In the genomic region with DNA sequence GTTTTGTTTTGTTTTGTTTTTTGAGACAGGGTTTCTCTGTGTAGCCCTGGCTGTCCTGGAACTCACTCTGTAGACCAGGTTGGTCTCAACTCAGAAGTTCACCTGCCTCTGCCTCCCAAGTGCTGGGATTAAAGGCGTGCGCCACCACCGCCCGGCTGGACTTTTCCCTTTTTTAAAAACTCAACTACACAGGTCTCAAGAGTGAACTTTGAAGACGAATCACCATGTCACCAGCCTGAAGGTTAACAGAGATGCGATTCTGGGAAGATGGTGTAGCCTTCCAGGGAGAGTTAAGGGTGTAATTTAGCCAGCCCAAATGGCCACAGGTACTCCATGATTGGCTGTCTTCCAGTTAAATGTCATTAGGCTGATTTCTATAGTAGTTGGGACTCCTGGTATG, we compare ENCODE assay signal across 9 mouse cellular contexts. TPM values are rescaled to one million over a fixed set of nuclear protein-coding genes. Genes with fewer than 3 reads are reported as not detected.
A peak's percentile ranks its signal among the peaks of the same experiment; 100 is the strongest.
DNase-seq lines count a peak whose midpoint lies in the region; ATAC-seq and TF ChIP-seq lines count a peak whose summit lies in the region.
"Not testable (repeated sequence)": the region's sequence is repeated elsewhere in the genome, so short reads cannot be mapped to it uniquely, and the experiment has no call there.
"Had no signal": no experiment of that assay in that cellular context is flagged by ENCODE, and none has a peak within 500 bp of the region (broad histone marks: within the 10 kb centered on the region; RNA-seq: fewer than 3 reads in every experiment).

No protein-coding gene starts in this region.

- peaks cover 14% of the 10 kb centered on the region for H3K4me1 ChIP-seq in embryonic facial prominence, embryonic 13.5 days
- H3K4me1 ChIP-seq in intestine, embryonic 16.5 days (ENCODE audit: control insufficient read depth, insufficient read depth, low read length), result peaks cover 44% of the 10 kb centered on the region
- peaks cover 43% of the 10 kb centered on the region for H3K4me1 ChIP-seq in limb, embryonic 10.5 days
- not testable (repeated sequence) for H3K4me1 ChIP-seq in liver, adult 2 months (ENCODE audit: control insufficient read depth, insufficient read depth, low read length)
- peaks cover 63% of the 10 kb centered on the region for H3K4me1 ChIP-seq in liver, embryonic 16.5 days (ENCODE audit: control insufficient read depth, low read depth, low read length)
- peaks cover 61% of the 10 kb centered on the region for H3K4me1 ChIP-seq in small intestine, adult 2 months (ENCODE audit: control insufficient read depth, insufficient read depth, insufficient read length, low read length)

- not testable (repeated sequence) for TF ChIP-seq CTCF in liver, adult 2 months (IDR thresholded peaks at IDR 0.05; ENCODE audit: low read depth, low read length); small intestine, adult 2 months (IDR thresholded peaks at IDR 0.05; ENCODE audit: extremely low read depth, insufficient read length, insufficient replicate concordance, low read depth, low read length)

- not testable (repeated sequence) for H3K79me2 ChIP-seq in liver, adult 2 months (ENCODE audit: control insufficient read depth, insufficient read depth, low read length)

- peak overlapping the region; percentile 47 for H3K4me2 ChIP-seq in embryonic facial prominence, embryonic 13.5 days
- 0 out of 2 replicates have a peak overlapping the region, but pooled peaks have one; percentile 19 for H3K4me2 ChIP-seq in intestine, embryonic 16.5 days (ENCODE audit: low read depth, low read length)
- H3K4me2 ChIP-seq in liver, embryonic 16.5 days (ENCODE audit: low read depth, low read length), result peak overlapping the region; percentile 22; the same call in 1 of the 2 replicates

- DNase-seq in kidney, adult 9 months, result peak; percentile 74
- not testable (repeated sequence) for DNase-seq in limb, embryonic 10.5 days (ENCODE audit: low spot score); liver, adult 2 months (ENCODE audit: extremely low read depth, low read depth, low spot score)

- not testable (repeated sequence) for H3K27ac ChIP-seq in embryonic facial prominence, embryonic 13.5 days; limb, embryonic 10.5 days
- H3K27ac ChIP-seq in intestine, embryonic 16.5 days (ENCODE audit: low read length), result peak overlapping the region; percentile 80
- peak overlapping the region; percentile 53 for H3K27ac ChIP-seq in liver, adult 2 months (replicated peaks; ENCODE audit: insufficient read depth, low read depth, low read length)
- peak overlapping the region; percentile 65 for H3K27ac ChIP-seq in liver, embryonic 16.5 days (ENCODE audit: low read length)
- H3K27ac ChIP-seq in small intestine, adult 2 months (ENCODE audit: insufficient read depth, low read depth, low read length), result peak overlapping the region; percentile 64

- not testable (repeated sequence) for H3K9me3 ChIP-seq in embryonic facial prominence, embryonic 13.5 days; intestine, embryonic 16.5 days (ENCODE audit: control insufficient read depth, low read length); limb, embryonic 10.5 days (replicated peaks); liver, embryonic 16.5 days (replicated peaks; ENCODE audit: control insufficient read depth, low read length)

- not testable (repeated sequence) for TF ChIP-seq POLR2A in liver, adult 2 months (IDR thresholded peaks at IDR 0.05; ENCODE audit: extremely low read depth, insufficient read depth, low read length); small intestine, adult 2 months (IDR thresholded peaks at IDR 0.05; ENCODE audit: low read depth, low read length)

- WGBS in embryonic facial prominence, embryonic 13.5 days, result 78% methylated on average over 6 of the region's 6 CpGs
- WGBS in intestine, embryonic 16.5 days, result 72% methylated on average over 6 of the region's 6 CpGs
- WGBS in limb, embryonic 10.5 days, result 85% methylated on average over 6 of the region's 6 CpGs
- WGBS in liver, adult 2 months, result 63% methylated on average over 6 of the region's 6 CpGs
- WGBS in liver, embryonic 16.5 days (ENCODE audit: insufficient replicate concordance), result 71% methylated on average over 6 of the region's 6 CpGs
- 43% methylated on average over 6 of the region's 6 CpGs for WGBS in small intestine, adult 2 months

- H3K9ac ChIP-seq in embryonic facial prominence, embryonic 13.5 days; liver, adult 2 months (ENCODE audit: low read depth, low read length); liver, embryonic 16.5 days (ENCODE audit: low read depth, low read length): not testable (repeated sequence)
- H3K9ac ChIP-seq in intestine, embryonic 16.5 days (ENCODE audit: low read depth, low read length), result peak overlapping the region; percentile 33; the same call in 1 of the 2 replicates

- H3K27me3 ChIP-seq in embryonic facial prominence, embryonic 13.5 days; intestine, embryonic 16.5 days (replicated peaks; ENCODE audit: control insufficient read depth, insufficient read depth, low read length); limb, embryonic 10.5 days (ENCODE audit: low read depth, poor library complexity, severe bottlenecking); liver, adult 2 months (ENCODE audit: control insufficient read depth, insufficient read depth, low read length); liver, embryonic 16.5 days (ENCODE audit: control insufficient read depth, insufficient read depth, low read depth, low read length); small intestine, adult 2 months (ENCODE audit: control insufficient read depth, insufficient read depth, low read length): not testable (repeated sequence)

- not testable (repeated sequence) for ATAC-seq in embryonic facial prominence, embryonic 13.5 days (ENCODE audit: insufficient number of reproducible peaks, insufficient read depth, low FRiP score, low TSS enrichment, low read depth); intestine, embryonic 16.5 days; liver, embryonic 16.5 days (ENCODE audit: low read depth)

- not testable (repeated sequence) for H3K36me3 ChIP-seq in embryonic facial prominence, embryonic 13.5 days; intestine, embryonic 16.5 days (ENCODE audit: control insufficient read depth, insufficient read depth, low read length); limb, embryonic 10.5 days; liver, adult 2 months (ENCODE audit: control insufficient read depth, insufficient read depth, low read length); liver, embryonic 16.5 days (ENCODE audit: control insufficient read depth, insufficient read depth); small intestine, adult 2 months (ENCODE audit: control insufficient read depth, insufficient read depth, low read length)

- peak overlapping the region; percentile 6; the same call in 1 of the 2 replicates for H3K4me3 ChIP-seq in embryonic facial prominence, embryonic 13.5 days
- H3K4me3 ChIP-seq in intestine, embryonic 16.5 days (ENCODE audit: low read length); liver, adult 2 months (ENCODE audit: insufficient read depth, low read depth, low read length); liver, embryonic 16.5 days (ENCODE audit: low read depth, low read length); small intestine, adult 2 months (ENCODE audit: low read depth, low read length): not testable (repeated sequence)
- H3K4me3 ChIP-seq in limb, embryonic 10.5 days, result peak overlapping the region; percentile 12; the same call in 1 of the 2 replicates

RNA-seq across cellular contexts. Expression of gene Tmem51, which starts 32.2 kb away (rescaled TPM):
- 13.9 and 14.2 TPM in 2 replicates for polyA plus RNA-seq in embryonic facial prominence, embryonic 13.5 days (2015; fragmentation: Nextera tagmentation; extraction: Ambion mirVana)
- polyA plus RNA-seq in intestine, embryonic 16.5 days (2015; fragmentation: Nextera tagmentation; extraction: Ambion mirVana), result 160 and 206 TPM in 2 replicates
- polyA plus RNA-seq in limb, embryonic 10.5 days (2016; fragmentation: Nextera tagmentation; extraction: Ambion mirVana), result 7.0 and 10.8 TPM in 2 replicates
- total RNA-seq in liver, adult 2 months (2014; rRNA removed), result 4.1 and 6.8 TPM in 2 replicates
- polyA plus RNA-seq in liver, adult 2 months (2012; rRNA removed), result 4.0 and 13.3 TPM in 2 replicates
- 15.7 and 18.6 TPM in 2 replicates for polyA plus RNA-seq in liver, embryonic 16.5 days (2015; fragmentation: Nextera tagmentation; extraction: Ambion mirVana)
- polyA plus RNA-seq in small intestine, adult 2 months (2012; rRNA removed), result 21.0 and 30.5 TPM in 2 replicates

RNA-seq across cellular contexts. Expression of gene Fhad1, which starts 37.0 kb away (rescaled TPM):
- 0.91 and 1.3 TPM in 2 replicates for polyA plus RNA-seq in embryonic facial prominence, embryonic 13.5 days (2015; fragmentation: Nextera tagmentation; extraction: Ambion mirVana)
- 1.4 and 2.3 TPM in 2 replicates for polyA plus RNA-seq in intestine, embryonic 16.5 days (2015; fragmentation: Nextera tagmentation; extraction: Ambion mirVana)
- polyA plus RNA-seq in limb, embryonic 10.5 days (2016; fragmentation: Nextera tagmentation; extraction: Ambion mirVana), result 0.19 and 0.24 TPM in 2 replicates
- 0.40 and 2.4 TPM in 2 replicates for total RNA-seq in liver, adult 2 months (2014; rRNA removed)
- 0.06 and 0.41 TPM in 2 replicates for polyA plus RNA-seq in liver, adult 2 months (2012; rRNA removed)
- 0.02 TPM in 1 of 2 replicates, not detected in the other for polyA plus RNA-seq in liver, embryonic 16.5 days (2015; fragmentation: Nextera tagmentation; extraction: Ambion mirVana)
- 0.03 and 0.05 TPM in 2 replicates for polyA plus RNA-seq in small intestine, adult 2 months (2012; rRNA removed)
- total RNA-seq: common myeloid progenitor, adult 5-6 weeks; gastrocnemius, adult 8-10 months had no signal
